Mouse (Mus musculus): Measurements from ENCODE around the gene Slc13a3. TPM values are rescaled to one million over a fixed set of nuclear protein-coding genes. Genes with fewer than 3 reads are reported as not detected.
A peak's percentile ranks its signal among the peaks of the same experiment; 100 is the strongest.

Gene Slc13a3
- polyA plus RNA-seq, 3 experiments from 2014 or later, result not detected

- no peak for ATAC-seq
These were observed 2.8 kb upstream of the Slc13a3 start for GRCm38 (mm10) chr2:165475850-165476249.

GRCm38 (mm10) chr2:165475412-165475811 lies 2.4 kb upstream of the Slc13a3 start:
- ATAC-seq, result no peak

DNA sequence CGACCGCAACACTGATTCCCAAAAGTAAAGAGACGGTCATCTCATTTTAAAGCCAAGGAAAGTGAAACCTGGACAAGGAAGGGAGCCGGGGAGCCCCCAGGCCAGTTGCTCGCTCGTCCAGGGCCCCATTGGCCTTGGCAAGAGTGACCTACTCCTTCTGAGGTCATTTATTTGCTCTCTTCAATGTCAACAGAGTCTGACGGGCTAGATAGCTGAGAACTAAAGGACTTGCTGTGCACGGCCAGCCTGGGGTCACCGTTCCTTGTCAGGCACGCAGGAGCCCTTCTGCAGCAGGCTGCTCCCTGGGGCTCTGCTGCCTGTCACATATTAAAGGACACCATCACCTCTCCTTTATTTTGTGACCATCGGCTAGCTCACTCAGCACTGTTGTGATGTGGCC lies 1.1 kb downstream of the Slc13a3 start:
- ATAC-seq, result no peak

DNA sequence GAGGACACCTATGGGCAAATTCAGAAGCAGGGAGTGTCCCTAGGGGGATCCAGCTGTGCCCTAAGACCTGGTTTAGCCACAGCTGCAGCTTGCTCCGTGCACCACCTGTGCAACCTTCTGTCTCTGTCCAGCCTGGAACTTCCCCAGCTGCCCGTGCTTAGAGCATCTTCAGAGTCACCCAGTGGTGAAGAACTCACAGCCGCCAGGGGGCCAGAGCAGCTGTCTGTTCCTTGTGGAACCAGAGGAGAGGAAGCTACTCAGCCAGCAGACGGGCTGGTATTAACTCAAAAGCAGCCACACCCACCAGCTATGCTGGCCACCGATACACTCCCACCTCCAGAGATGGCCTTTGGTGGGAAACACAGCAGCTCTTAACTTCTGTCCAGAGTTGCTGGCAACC lies 2.9 kb downstream of the Slc13a3 start:
- no peak for ATAC-seq

- no peak for ATAC-seq
These were observed 5.1 kb downstream of the Slc13a3 start for GRCm38 (mm10) chr2:165467824-165468452.

- ATAC-seq, result no peak
These were observed 13.4 kb downstream of the Slc13a3 start for GRCm38 (mm10) chr2:165459663-165460062.

GRCm38 (mm10) chr2:165458189-165458588 lies 14.8 kb downstream of the Slc13a3 start:
- no peak for ATAC-seq

DNA sequence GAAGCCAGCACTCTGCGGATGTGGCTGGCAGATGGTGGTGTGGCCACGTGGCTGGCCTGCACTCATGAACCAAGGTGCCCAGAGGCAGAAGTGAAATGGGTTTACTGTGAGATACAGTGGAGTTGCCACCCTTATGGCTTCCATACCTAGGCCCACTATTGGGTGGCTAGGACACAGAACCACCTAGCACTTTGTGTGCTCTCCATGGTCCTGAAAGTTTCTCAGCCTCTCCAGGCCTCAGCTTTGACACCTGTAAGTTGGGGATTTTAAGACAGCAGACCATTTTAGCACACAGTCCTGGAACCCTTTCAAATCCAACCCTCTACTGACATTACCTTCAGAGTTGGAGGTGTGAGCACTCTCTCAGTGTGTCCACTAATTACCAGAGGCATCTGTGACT lies 16.3 kb downstream of the Slc13a3 start:
- ATAC-seq, result no peak

GRCm38 (mm10) chr2:165452730-165453693 lies 20.0 kb downstream of the Slc13a3 start:
- ATAC-seq, result peak; percentile 92

DNA sequence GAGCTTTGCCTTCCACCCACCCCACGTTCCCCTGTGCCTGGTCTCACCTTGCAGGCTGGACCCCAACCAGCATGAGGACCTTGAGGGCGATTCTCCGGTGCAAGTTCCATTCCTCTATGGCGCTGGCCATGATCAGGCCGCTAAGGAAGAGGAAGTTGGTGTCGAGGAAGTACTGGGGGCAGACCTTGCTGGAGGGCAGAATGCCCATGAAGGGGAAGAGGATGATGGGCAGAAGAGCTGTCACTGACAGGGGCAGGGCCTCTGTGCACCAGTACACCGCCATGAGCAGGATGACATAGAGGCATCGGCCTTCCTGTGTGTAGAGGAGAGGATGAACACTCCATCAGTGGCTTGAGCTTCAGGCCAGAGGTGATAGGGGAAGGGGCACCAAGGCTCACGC lies 24.6 kb downstream of the Slc13a3 start:
- no peak for ATAC-seq

- no peak for ATAC-seq
These were observed 28.2 kb downstream of the Slc13a3 start for GRCm38 (mm10) chr2:165444861-165445260.

DNA sequence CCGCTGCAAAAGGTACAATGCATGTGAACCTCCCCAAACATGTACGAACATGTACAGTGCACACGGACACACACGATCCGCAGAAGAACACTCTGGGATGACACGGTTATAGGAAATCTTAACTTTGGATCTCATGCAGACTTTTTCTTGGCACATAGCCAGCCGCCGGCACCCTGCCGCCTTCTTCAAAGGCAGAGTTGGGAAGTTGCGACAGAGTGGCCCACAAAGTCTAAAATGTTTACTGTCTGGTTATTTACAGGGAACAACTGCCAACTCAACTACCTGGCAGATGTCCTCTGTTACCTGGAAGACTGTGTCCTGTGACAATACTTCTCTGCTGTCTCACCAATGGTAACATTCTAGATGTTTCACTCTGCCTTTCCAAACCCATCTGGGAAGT lies 30.0 kb downstream of the Slc13a3 start:
- no peak for ATAC-seq

GRCm38 (mm10) chr2:165441613-165442012 lies 31.4 kb downstream of the Slc13a3 start:
- no peak for ATAC-seq

DNA sequence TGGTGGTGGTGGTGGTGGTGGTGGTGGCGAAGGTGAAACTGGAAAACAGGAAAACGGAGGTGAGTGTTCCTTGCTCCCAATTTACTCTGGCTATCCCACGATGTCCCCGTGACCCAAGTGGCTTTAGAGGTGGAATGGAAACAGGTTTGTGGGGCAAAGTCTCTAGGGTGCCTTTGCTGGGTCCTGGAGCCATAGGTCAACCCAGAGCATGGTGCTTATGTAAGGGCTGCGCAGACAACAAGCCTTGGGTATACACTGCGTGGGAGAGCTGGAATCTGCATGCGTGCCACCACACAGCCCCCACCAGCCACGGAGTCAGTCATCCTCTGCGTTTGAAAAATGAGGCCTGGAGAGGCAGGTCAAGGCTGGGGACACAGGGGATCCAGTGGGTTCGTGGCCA lies 33.4 kb downstream of the Slc13a3 start:
- ATAC-seq, result no peak

- ATAC-seq, result no peak
These were observed 34.1 kb downstream of the Slc13a3 start for GRCm38 (mm10) chr2:165438881-165439280.

GRCm38 (mm10) chr2:165428694-165429093 lies 44.3 kb downstream of the Slc13a3 start:
- ATAC-seq, result no peak

DNA sequence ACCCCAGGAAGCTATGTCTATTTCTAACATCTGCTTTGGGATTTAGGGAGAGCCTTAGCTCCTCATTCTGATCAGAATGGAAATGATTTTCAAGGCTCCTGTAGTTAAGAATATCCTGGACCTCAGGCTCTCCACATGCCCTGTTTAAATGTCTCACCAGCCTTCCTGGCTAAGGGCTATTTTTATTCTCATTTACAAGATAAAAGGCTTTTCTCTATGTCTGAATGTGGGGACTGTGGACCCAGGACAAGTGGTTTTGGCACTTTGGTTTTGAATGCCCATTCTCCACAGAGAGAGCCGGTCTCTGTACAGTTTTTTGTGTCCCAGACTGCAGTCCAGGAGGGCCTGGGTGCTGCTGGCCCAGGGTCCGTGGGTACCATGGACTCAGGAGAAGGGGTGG lies 52.8 kb downstream of the Slc13a3 start:
- no peak for ATAC-seq

GRCm38 (mm10) chr2:165419670-165420111 lies 53.3 kb downstream of the Slc13a3 start:
- no peak for ATAC-seq

DNA sequence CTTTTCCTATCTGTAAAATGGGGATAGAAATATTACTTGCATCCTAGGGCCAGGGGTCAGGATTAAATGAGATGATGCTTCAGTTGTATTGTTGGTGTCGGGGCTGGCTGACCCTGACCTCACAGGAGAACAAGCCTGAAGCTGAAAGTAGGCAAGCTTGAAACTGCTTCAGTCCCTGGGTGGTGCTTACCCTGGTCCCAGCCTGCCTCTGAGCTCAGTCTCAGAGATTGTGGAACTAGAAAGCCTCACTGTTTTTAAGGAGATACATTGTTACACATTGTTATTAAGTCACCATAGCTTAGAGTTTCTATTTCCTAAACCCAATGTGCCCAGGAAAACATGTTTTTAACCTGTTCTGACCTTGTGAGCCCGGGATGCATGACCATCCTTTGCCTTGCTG lies 54.5 kb downstream of the Slc13a3 start:
- no peak for ATAC-seq

DNA sequence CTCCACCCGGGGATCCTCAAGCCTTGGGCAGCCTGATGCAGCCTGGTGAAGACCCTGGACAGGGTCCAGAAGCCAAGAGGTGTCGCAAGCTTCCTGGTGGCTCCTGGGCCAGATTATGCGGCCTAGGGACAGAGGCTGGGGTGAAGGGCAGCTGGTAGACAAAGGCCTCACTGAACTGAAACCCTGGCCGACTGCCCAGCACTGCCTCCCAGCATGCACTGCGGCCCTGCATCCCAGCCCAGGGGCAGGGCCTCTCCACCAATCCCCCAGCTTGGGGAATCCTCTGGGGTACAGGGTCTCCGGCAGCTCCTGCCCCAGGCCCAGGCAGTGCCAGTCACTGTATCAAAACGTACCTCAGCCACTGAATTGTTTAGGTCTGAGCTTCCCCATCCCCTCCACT lies 55.7 kb downstream of the Slc13a3 start:
- ATAC-seq, result no peak

DNA sequence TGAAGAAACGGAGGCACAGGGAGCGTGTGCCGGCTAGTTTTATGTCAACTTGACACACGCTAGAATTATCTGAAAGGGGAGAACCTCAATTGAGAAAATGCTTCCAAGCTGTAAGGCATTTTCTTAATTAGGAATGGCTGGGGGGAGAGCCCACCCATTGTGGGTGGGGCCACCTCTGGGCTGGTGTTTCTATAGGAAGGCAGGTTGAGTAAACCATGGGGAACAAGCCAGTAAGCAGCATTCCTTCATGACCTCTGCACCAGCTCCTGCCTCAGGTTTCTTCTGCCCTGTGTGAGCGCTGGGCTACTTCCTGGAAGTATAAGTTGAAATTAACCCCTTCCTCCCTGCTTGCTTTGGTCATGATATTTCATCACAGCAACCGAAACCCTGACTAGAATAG lies 57.2 kb downstream of the Slc13a3 start:
- ATAC-seq, result no peak

- ATAC-seq, result no peak
These were observed 57.8 kb downstream of the Slc13a3 start for GRCm38 (mm10) chr2:165415141-165415721.

DNA sequence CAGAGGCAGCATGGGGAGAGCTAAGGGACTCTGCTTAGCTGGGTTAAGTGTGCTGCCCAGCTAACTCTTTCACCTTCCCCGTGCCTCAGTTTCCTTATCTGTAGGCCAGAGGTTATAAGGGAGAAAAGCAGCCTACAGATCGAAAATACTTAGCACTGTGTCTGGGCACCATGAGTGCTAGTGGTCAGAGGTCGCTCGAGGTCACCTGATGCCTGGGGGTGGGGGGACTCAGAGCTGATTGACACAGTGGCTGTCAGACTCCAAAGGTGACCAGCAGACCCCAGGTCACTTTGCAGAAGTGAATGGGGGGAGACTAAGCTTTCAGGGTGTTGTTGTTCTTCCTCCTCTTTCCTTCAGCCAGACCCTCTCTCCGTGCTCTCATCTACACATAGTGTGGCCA lies 58.7 kb downstream of the Slc13a3 start:
- no peak for ATAC-seq

GRCm38 (mm10) chr2:165413884-165414283 lies 59.1 kb downstream of the Slc13a3 start:
- ATAC-seq, result no peak
